Mouse (Mus musculus) midbrain, embryonic 16.5 days (tissue): ENCODE measurements at regions not wholly inside any gene's neighbourhood (a gene's known extent, or its start where the extent isn't known, plus 50 kb on each side); places are given as distances from the start of the nearest gene placed in this dataset. TPM values are rescaled to one million over a fixed set of nuclear protein-coding genes. Genes with fewer than 3 reads are reported as not detected.

Experiments used
- microRNA-seq: library from miRNA; unstranded; fragments of <30 nt; microRNA quantifications from one replicate; pipeline ENCODE4, GENCODE M21; 2017

Small RNAs in the stretch of these regions (microRNA-seq; reads per million reads assigned to microRNA genes)
- gene Gm24923: not detected
- not detected for gene Mir344-2
- 29.8 reads per million, percentile 41 among the genes with 10 or more reads in this experiment for gene Mir344f
- 2.6 reads per million, percentile 12 among the genes with 10 or more reads in this experiment for gene Mir344g
- gene Mir344i: not detected
